Mouse (Mus musculus) megakaryocyte, embryonic 14.5 days (primary cell): Measurements from ENCODE around the gene Ell2.

Experiments used
- FLI1 ChIP-seq: IDR thresholded peaks from 2 replicates; pipeline ENCODE4 v1.6.1; 2012; ENCODE audit warnings: low read length, inconsistent platforms, mixed read lengths
- GATA1 ChIP-seq: IDR thresholded peaks from 3 replicates; pipeline ENCODE4 v1.6.1; 2012; ENCODE audit warnings: mixed read lengths, low read length, inconsistent platforms, borderline replicate concordance

DNA sequence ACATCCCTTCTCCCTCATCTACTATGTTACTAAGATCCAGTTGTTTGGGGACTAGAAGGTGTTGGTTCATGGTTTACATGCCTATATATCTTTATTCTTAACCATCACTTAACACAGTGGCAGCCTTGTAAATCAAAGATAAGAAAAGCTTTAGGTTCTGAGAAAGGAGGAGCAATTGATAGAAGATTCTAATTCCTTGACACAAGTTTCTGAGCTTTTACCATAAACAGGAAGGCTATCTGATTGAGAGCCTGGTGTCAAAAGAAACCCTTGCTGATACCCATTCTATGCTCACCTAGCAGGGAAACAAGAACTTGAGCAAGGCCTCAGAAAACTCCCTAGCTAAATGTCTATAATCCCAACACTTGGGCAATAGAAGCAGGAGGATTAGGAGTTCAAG, 38.8 kb downstream of the Ell2 start:
- TF ChIP-seq GATA1 (no peak), FLI1 (no peak)
